Mouse (Mus musculus) left cerebral cortex, postnatal 14 days (tissue): Measurements from ENCODE around the gene Sh2d5. TPM values are rescaled to one million over a fixed set of nuclear protein-coding genes. Genes with fewer than 3 reads are reported as not detected.

Experiments used
- DNase-seq, 2 experiments: peaks; one replicate each; pipeline ENCODE4 v3.0.0; 2021 to 2022; ENCODE audit warnings: low spot score in 2 of 2, mixed read lengths in 1 of 2
- intact Hi-C: fragments of 180-260 bp; cut with DNase I; formaldehyde crosslinking; loops from one replicate; pipeline ENCODE4 v1.15.1; 2025
- long read RNA-seq, 2 experiments: library from polyadenylated mRNA; stranded (forward); transcript quantifications; one replicate each; pipeline ENCODE4 v2.0.0; 2021
- total RNA-seq, 2 experiments: library from RNA; stranded (reverse); gene quantifications; 2 replicates each; pipeline ENCODE4 v1.2.3; 2021

Sh2d5 gene
- total RNA-seq = 10 to 100 TPM; 35.2 to 37.1 TPM
- long read RNA-seq, experiment 1, transcript Sh2d5-202 (10 exons, 3,512 nt) = major isoform, 21 of 57 reads
- long read RNA-seq, experiment 1, partial matches to known transcripts = 6 of 57 reads
- long read RNA-seq, experiment 1, other reads (novel, unspliced or antisense) = 25 of 57 reads
- long read RNA-seq, experiment 2, transcript Sh2d5-202 (10 exons, 3,512 nt) = major isoform, 12 of 35 reads
- long read RNA-seq, experiment 2, partial matches to known transcripts = 2 of 35 reads
- long read RNA-seq, experiment 2, other reads (novel, unspliced or antisense) = 19 of 35 reads

GRCm38 (mm10) chr4:138250088-138250960 is at the start of gene Sh2d5, which contains the start of gene Kif17:
Gene Sh2d5, plus strand, starts transcription at chr4:138250403.
Gene Kif17, plus strand, starts transcription at chr4:138250435.
- intact Hi-C loops = no loop called here
- peak; percentile 91 to 92 for DNase-seq

GRCm38 (mm10) chr4:138200769-138201168 is 49.4 kb upstream of the Sh2d5 start:
- intact Hi-C loops = no loop called here
- no peak for DNase-seq

DNA sequence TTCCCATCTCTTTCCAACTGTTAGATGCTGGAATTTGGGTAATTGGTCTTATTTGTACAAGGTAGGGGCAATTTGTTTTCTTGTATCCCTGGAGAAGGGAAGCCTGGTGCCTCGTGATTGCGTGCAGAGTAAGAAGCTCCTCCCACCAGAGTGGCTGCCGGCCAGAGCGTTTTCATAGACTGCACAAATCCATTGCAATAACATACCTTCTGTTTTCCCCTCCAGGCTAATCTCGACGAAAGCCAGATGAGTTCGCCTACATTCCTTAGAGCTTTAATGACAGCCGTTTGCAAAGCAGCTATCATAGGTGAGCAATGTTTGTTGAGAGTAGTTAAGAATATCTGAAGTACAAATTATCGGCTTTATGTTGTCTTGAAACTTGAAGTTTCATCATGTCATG is 48.5 kb upstream of the Sh2d5 start:
- DNase-seq = no peak
- intact Hi-C loops = no loop called here

DNA sequence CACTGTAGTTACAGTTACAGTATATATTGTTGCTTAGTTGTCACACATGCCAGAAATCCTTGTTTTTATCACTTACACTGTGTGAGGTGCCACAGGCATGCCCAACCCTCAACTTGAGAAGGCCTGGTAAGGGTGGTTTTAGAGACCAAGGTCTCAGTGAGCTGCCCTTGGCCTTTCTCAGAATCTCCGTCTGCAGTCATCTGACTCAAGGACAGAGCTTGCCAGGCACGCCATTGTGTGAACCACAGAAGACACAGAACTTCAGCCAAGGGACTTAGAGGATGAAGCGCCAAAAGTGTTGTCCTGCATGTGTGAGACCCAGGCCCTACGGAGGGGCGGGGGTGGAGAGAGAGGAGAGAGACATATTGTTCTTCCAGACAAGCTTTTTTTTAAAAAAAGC is 40.1 kb upstream of the Sh2d5 start:
- DNase-seq = no peak
- intact Hi-C loops = loop anchor here (10.0 kb wide), 1 partner anchor 245 kb away; no protein-coding TSS in a partner anchor

GRCm38 (mm10) chr4:138213861-138214260 is 36.3 kb upstream of the Sh2d5 start:
- no peak for DNase-seq
- intact Hi-C loops = loop anchor here (10.0 kb wide), 1 partner anchor 249 kb away; no protein-coding TSS in a partner anchor

GRCm38 (mm10) chr4:138215671-138216199 is 34.5 kb upstream of the Sh2d5 start:
- intact Hi-C loops = loop anchor here (10.0 kb wide), 1 partner anchor 251 kb away; no protein-coding TSS in a partner anchor
- DNase-seq = peak in 1 of 2 experiments; percentile 29

DNA sequence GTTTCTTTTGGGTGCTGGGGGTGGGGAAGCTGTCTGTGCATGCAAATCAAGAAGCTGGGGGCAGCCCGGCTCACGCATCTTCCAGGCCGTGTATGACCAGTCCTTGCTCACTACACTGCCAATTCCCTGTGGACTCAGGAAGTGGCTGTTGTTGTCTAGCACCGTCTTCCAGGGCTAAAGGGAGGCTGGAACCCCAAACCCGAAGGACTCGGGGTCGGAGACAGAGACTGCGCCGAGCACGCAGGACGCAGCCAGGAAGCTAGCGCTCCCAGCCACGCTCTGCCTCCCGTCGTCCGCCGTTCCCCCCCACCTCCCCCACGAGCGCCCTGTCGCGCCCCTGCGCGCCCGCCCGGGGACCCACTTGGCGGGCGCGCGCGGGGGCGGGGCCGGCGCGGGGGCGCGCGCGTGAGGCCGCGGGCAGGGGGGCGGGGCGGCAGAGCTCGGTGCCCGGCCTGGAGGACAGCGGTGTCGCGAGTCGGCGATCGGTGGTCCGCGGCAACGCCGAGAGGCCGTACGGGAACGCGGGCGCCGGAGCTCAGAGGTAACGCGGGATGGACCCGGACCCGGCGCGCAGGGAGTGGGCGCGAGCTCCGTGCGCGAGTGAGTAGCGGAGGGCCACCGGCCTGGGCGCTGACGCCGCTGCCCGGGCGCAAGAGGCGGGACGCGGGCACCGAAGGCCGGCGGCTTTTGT is 33.9 kb upstream of the Sh2d5 start, which contains the start of gene Hp1bp3:
Gene Hp1bp3 (plus strand): TSS at position 97 of the 691 bp plus-strand sequence.
- DNase-seq = peak; percentile 75
- intact Hi-C loops = loop anchor here (10.0 kb wide), 1 partner anchor 252 kb away; no protein-coding TSS in a partner anchor

GRCm38 (mm10) chr4:138216891-138217392 is 33.3 kb upstream of the Sh2d5 start:
- intact Hi-C loops = loop anchor here (10.0 kb wide), 1 partner anchor 252 kb away; no protein-coding TSS in a partner anchor
- peak; percentile 98 to 99 for DNase-seq

DNA sequence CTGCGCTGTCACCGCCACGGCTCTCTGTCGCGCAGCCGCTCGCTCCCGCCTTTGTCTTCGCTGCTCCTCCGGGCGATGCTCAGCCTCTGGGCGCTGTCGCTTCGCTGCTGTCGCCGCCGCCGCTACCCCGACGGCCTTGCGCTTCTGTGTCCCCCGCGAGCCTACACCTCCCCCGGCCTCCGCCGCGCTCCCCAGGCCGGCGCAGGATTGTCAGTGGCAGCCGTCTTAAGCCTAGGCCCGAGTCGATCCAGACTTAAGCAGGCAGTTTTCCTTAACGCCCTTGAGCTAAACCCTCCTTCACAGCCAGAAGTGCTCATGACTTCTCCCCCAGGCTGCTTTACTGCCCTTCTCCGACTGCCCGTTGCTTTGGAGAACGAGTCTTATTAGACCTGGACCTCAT is 32.8 kb upstream of the Sh2d5 start:
- no peak for DNase-seq
- intact Hi-C loops = loop anchor here (10.0 kb wide), 1 partner anchor 253 kb away; no protein-coding TSS in a partner anchor

GRCm38 (mm10) chr4:138217951-138218685 is 32.1 kb upstream of the Sh2d5 start:
- intact Hi-C loops = loop anchor here (10.0 kb wide), 1 partner anchor 253 kb away; no protein-coding TSS in a partner anchor
- no peak for DNase-seq

- intact Hi-C loops = loop anchor here (10.0 kb wide), 1 partner anchor 255 kb away; no protein-coding TSS in a partner anchor
- no peak for DNase-seq
Measured at GRCm38 (mm10) chr4:138219331-138219730, 30.9 kb upstream of the Sh2d5 start.

DNA sequence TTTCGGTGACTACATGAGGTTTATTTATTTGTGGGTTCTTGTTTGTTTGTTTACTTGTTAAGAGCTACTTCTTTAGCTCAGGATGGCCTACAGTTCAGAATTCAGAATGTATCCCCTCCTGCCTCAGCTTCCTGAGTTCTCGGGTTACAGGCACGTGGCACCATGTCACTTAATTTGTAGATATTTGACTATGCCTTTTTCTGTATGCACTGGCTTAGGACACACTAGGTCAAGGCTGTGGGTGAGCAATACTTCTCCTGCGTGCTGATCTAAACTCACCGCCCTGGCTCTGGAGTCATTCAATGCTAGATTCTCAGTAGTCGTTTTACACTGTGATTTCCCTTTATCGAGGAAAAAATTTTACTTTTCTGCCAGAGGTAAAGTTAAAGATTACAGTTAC is 29.4 kb upstream of the Sh2d5 start:
- DNase-seq = no peak
- intact Hi-C loops = no loop called here

GRCm38 (mm10) chr4:138221406-138221805 is 28.8 kb upstream of the Sh2d5 start:
- no peak for DNase-seq
- intact Hi-C loops = no loop called here

DNA sequence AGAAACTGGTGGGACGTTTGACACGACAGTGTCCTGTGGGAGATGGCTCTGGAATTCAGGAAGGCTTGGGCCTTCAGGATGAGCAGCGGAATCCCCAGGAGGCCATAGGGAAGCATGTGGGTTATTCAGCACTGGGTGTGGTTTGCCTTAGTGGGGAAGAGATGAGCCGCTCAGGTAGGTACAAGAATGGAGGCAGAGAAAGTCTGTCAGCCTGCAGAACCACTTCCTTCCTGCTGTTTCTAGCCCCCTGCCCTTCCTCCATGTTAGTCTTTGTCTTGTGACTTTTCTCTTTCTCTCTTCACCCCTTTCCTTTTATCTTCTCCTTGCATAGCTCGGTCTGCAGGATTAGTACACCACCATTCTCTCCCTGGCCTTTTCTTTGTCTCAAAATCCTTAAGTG is 27.8 kb upstream of the Sh2d5 start:
- intact Hi-C loops = no loop called here

GRCm38 (mm10) chr4:138223623-138224022 is 26.6 kb upstream of the Sh2d5 start:
- no peak for DNase-seq
- intact Hi-C loops = no loop called here

More for the DNA sequence above, 27.8 kb upstream of the Sh2d5 start:
- DNase-seq = no peak

DNA sequence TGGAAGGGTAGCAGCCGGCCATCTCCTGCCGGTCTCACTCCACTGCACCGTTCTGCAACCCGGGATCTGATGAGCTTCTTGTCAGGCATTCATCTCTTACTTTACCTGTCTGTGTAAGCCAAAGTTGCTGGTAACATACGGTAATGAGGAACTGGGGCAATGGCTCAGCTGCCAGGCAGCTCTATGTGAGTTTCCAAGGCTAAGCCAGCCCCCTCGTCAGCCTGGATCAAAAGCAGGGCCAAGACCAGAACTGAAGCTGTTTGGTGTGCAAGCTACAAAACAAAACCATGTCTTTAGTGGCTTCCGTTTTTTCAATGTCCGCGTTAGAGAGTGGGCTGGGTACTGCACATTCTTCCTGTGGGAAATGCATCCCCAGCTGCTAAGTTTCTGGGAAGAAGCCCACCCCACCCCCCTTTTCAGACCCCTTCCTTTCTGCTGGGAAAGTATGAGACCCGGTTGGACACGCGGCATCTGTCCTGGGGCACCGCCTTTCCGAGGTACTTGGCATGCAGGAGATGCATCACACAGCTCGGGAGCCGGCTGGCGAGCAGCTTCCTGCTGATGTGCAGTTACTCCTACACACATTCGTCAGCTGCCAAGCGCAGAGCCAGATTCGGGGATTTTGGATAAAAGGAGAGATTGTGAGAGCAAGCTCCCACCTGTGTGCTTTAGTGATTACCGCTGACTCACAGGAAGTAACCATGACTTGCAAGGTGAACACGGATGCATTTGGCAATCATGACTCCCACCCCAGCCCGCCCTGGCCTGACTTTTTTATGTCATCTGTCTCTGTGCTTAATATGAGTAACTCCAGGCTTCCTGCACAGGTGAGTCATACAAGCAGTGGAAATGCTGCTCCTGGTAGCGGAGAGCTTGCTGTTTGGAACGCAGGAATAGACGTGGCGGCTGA is 3.2 kb upstream of the Sh2d5 start:
- peak; percentile 82 to 93 for DNase-seq
- intact Hi-C loops = no loop called here

- intact Hi-C loops = no loop called here
- DNase-seq = peak; percentile 39 to 70
Measured at GRCm38 (mm10) chr4:138251819-138252218, 1.6 kb downstream of the Sh2d5 start.
